Mouse (Mus musculus) small intestine, adult 2 months (tissue): Measurements from ENCODE around the gene Col5a3. TPM values are rescaled to one million over a fixed set of nuclear protein-coding genes. Genes with fewer than 3 reads are reported as not detected.
A peak's percentile ranks its signal among the peaks of the same experiment; 100 is the strongest.
"Not testable (repeated sequence)": the region's sequence is repeated elsewhere in the genome, so short reads cannot be mapped to it uniquely, and the experiment has no call there.

Experiments
- H3K27ac ChIP-seq: fragments of 200-500 bp; 2 replicates; pipeline ENCODE4 v1.5.1; 2012; ENCODE audit warnings: low read depth, low read length, control low read depth, inconsistent platforms; ENCODE audit not compliant: insufficient read depth
- H3K27me3 ChIP-seq: fragments of 200-500 bp; 2 replicates; pipeline ENCODE4 v1.6.1; 2012; ENCODE audit warnings: mild to moderate bottlenecking, moderate library complexity, low read length, inconsistent platforms; ENCODE audit not compliant: control insufficient read depth, insufficient read depth
- H3K36me3 ChIP-seq: fragments of 200-500 bp; 2 replicates; pipeline ENCODE4 v1.6.1; 2012; ENCODE audit warnings: mild to moderate bottlenecking, low read length, control low read depth, inconsistent platforms; ENCODE audit not compliant: control insufficient read depth, insufficient read depth
- H3K4me1 ChIP-seq: fragments of 200-500 bp; 2 replicates; pipeline ENCODE4 v1.6.1; 2012; ENCODE audit warnings: low read length, inconsistent platforms, mixed read lengths; ENCODE audit not compliant: control insufficient read depth, insufficient read depth, insufficient read length
- H3K4me3 ChIP-seq: fragments of 200-500 bp; 2 replicates; pipeline ENCODE4 v1.5.1; 2012; ENCODE audit warnings: low read depth, mild to moderate bottlenecking, control low read depth, inconsistent platforms, low read length, moderate library complexity
- CTCF ChIP-seq: fragments of 200-500 bp; IDR thresholded peaks from 2 replicates; pipeline ENCODE4 v1.5.1; 2012; ENCODE audit warnings: low read depth, mild to moderate bottlenecking, control low read depth, inconsistent platforms, low read length, moderate library complexity, mixed read lengths; ENCODE audit not compliant: insufficient replicate concordance, insufficient read length; ENCODE audit errors: extremely low read depth
- POLR2A ChIP-seq: fragments of 200-500 bp; IDR thresholded peaks from 2 replicates; pipeline ENCODE4 v1.6.1; 2012; ENCODE audit warnings: low read depth, mild to moderate bottlenecking, control low read depth, inconsistent platforms, low read length, moderate library complexity
- WGBS: fragments of 180-500 bp; shearing (Covaris S2); methylation state at CpG from one replicate; pipeline ENCODE4 v1.1.7; 2018; 5-methylcytosine and 5-hydroxymethylcytosine counted together
- polyA plus RNA-seq: library from polyadenylated mRNA; depleted of rRNA; stranded (reverse); fragments of >200 nt; gene quantifications from 2 replicates; pipeline ENCODE4 v1.2.3, GENCODE M21; 2012

The Col5a3 gene
- polyA plus RNA-seq, 1 experiment: 2.1 TPM

DNA sequence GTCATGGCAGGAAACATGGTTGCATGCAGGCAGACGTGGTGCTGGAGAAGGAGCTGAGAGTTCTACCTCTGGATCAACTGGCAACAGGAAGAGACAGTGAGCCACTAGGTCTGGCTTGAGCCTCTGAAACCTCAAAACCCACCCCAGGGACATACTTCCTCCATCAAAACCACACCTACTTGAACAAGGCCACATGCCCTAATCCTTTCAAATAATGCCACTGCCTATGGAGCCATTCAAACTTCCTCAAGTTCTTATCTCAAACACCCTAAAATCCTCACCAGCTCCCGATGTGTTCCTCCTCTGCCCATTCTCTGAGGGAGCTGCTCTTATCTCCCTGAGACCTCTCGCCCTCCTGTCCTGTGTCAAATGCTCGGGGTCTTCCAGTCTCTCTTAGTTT is 27.3 kb upstream of the Col5a3 start:
- Histone ChIP-seq H3K27me3 (no peaks in the 10 kb centered on the region), H3K27ac (no peak overlapping the region), H3K4me1 (no peaks in the 10 kb centered on the region), H3K36me3 (no peaks in the 10 kb centered on the region), H3K4me3 (no peak overlapping the region)
- 27% methylated on average over 4 of the region's 4 CpGs for WGBS
- TF ChIP-seq POLR2A: no peak
- no peak for TF ChIP-seq CTCF

DNA sequence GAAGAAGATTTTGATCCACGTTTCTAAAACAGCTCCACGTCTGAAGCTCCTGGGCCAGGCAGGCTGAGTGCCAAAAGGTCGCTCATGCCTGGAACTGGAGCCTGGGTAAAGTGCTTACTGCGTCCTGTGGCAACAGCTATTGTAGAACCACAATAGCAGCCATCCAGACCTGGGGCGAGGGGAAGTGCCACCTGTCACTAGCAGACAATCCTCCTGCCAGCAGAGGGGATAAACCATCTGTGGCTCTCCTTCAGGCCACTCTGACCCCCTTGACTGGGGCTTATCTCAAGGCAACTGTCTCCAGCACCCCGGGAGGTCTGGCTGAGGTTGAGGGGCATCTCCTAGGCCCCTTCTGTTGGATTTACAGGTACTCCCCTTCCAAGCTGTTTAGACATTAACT is 24.1 kb upstream of the Col5a3 start:
- no peak overlapping the region for H3K4me3 ChIP-seq
- H3K27me3 ChIP-seq: no peaks in the 10 kb centered on the region
- TF ChIP-seq POLR2A (no peak), CTCF (no peak)
- no peak overlapping the region for H3K27ac ChIP-seq
- H3K36me3 ChIP-seq: no peaks in the 10 kb centered on the region
- 40% methylated on average over 6 of the region's 6 CpGs for WGBS
- H3K4me1 ChIP-seq: no peaks in the 10 kb centered on the region

DNA sequence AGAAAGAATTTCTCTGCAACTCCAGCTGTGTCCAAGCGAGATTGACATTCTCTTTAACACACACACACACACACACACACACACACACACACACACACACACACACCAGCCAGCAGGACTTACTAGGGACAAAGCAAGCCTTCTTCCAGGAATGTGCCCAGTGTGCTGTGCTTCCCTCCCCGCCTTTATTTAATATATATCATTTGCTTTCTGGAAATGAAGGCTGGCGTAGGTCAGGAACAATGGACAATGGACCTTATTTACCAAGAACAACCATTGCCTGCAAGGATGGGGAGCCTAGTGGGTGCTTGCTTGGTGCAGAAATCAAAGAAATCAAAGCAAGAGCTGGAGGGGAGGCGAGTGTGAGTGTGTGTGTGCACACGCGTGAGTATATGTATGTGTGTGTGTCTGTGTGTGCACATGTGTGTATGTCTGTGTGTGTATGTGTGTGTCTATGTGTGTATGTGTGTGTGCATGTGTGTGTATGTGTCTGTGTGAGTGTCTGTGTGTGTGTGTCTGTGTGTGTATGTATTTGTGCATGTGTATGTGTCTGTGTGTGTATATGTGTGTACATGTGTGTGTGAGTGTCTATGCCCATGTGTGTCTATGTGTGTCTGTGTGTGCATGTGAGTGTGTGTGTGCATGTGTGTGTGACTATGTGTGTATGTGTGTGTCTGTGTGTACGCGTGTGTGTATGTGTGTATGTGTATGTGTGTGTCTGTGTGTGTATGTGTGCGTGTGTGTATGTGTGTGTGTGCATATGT is 22.5 kb upstream of the Col5a3 start:
- Histone ChIP-seq H3K4me1 (no peaks in the 10 kb centered on the region), H3K27me3 (no peaks in the 10 kb centered on the region), H3K27ac (no peak overlapping the region), H3K36me3 (no peaks in the 10 kb centered on the region), H3K4me3 (no peak overlapping the region)
- no peak for TF ChIP-seq CTCF
- no peak for TF ChIP-seq POLR2A
- 66% methylated on average over 9 of the region's 9 CpGs for WGBS

DNA sequence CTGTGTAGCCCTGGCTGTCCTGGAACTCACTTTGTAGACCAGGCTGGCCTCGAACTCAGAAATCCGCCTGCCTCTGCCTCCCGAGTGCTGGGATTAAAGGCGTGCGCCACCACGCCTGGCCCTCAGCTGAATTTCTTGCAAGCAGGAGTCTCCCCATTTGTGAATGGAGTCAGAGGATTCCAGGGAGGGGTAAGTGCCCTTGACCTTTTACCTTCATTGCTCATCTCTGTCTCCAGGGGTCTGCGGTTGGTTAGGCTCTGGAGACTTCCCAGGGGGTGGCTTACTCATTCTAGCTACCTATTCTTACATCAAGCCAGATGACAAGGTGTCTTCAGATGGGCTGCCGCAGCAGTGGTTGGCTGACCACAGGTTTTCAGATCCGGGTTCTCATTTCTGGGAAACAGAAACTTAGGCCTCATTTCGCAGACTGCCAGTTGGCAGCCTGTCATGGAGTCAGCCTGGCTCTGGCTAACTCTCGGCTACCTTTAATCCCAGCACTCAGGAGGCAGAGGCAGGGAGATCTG is 20.6 kb upstream of the Col5a3 start:
- 76% methylated on average over 11 of the region's 11 CpGs for WGBS
- H3K27me3 ChIP-seq, H3K4me1 ChIP-seq, H3K36me3 ChIP-seq, H3K4me3 ChIP-seq, H3K27ac ChIP-seq: not testable (repeated sequence)

DNA sequence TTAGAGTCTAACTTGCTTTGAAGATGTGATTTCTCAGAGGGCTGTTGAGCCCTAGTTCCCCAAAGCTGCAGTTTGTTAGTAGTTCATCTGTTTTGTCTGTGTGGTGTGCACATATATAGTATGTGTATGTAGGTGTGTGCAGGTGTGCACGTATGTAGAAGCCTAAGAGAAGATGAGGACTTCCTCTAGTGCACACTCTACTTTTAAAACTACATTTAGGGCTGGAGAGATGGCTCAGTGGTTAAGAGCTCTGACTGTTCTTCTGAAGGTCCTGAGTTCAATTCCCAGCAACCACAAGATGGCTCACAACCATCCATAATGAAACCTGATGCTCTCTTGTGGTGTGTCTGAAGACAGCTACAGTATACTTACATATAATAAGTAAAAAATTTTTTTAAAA is 20.0 kb upstream of the Col5a3 start:
- no peak overlapping the region for H3K4me3 ChIP-seq
- 71% methylated on average over 1 of the region's 1 CpGs for WGBS
- no peaks in the 10 kb centered on the region for H3K36me3 ChIP-seq
- no peak overlapping the region for H3K27ac ChIP-seq
- H3K4me1 ChIP-seq: peaks cover 3% of the 10 kb centered on the region; the same call in 1 of the 2 replicates
- no peak for TF ChIP-seq POLR2A
- no peaks in the 10 kb centered on the region for H3K27me3 ChIP-seq

DNA sequence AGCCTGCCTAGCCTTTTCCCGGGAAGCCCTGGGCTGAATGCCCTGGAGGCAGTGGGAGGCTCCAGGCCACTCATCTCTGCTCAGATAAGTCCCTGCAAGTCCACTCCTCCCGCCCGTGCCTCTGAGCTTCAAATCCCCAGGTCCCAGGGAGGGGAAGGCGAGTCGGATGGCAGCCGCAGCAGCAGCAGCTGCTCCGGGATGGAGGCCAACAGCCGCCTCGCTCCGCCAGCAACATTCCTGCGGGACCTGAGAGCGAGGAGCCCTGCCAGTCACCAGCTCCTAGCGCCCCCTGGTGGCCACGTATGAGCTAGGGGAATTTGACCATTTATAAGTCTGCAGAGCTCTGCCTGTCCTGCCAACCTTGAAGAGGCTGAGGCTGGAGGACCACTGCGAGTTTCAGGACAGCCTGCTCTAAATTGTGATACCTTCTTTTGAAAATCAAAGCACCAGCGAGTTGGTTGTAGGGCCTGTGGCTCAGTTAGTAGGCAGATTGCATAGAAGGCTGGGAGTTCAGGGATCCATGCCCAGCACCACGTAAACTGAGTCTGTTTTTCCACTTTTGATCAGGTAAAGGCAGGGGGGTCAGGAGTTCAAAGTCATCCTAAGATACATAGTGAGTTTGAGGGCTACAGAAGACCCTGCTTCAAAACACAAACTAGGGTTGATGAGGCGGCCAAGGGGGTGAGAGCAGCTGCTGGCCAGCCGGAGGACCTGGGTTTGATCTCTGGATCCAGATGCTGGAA is 16.2 kb upstream of the Col5a3 start:
- WGBS: 16% methylated on average over 19 of the region's 19 CpGs

DNA sequence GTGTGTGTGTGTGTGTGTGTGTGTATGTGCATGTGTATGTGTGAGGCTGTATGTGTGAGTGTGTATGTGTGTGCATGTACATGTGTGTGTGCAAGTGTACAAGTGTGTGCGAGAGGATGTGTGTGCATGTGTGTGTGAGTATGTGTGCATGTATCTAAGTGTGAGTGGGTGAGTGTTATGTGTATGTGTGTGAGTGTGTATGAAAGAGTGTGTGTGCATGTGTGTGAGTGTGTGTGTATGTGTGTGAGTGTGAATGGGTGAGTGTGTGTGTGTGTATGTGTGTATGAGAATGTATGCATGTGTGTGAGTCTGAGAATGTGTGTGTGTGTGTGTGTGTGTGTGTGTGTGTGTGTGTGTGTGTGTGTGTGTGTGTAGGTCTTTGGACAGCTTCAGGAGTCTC is 13.3 kb upstream of the Col5a3 start:
- no peak overlapping the region for H3K4me3 ChIP-seq
- peaks cover 3% of the 10 kb centered on the region; the same call in 1 of the 2 replicates for H3K4me1 ChIP-seq
- 95% methylated on average over 1 of the region's 1 CpGs for WGBS
- H3K36me3 ChIP-seq: no peaks in the 10 kb centered on the region
- TF ChIP-seq POLR2A: no peak
- no peak for TF ChIP-seq CTCF
- H3K27ac ChIP-seq: no peak overlapping the region
- no peaks in the 10 kb centered on the region for H3K27me3 ChIP-seq

More for the DNA sequence above, 16.2 kb upstream of the Col5a3 start:
- Histone ChIP-seq H3K27ac (no peak overlapping the region), H3K27me3 (no peaks in the 10 kb centered on the region), H3K4me3 (no peak overlapping the region), H3K36me3 (no peaks in the 10 kb centered on the region), H3K4me1 (peaks cover 3% of the 10 kb centered on the region; the same call in 1 of the 2 replicates)
- no peak for TF ChIP-seq POLR2A
- peak; percentile 92 for TF ChIP-seq CTCF
